Mouse (Mus musculus) ES-Bruce4 (cell line): ENCODE data around the gene Phc2. TPM values are rescaled to one million over a fixed set of nuclear protein-coding genes. Genes with fewer than 3 reads are reported as not detected.

Experiments
- H3K27ac ChIP-seq: 2 replicates; pipeline ENCODE4 v1.5.1; 2012; ENCODE audit warnings: low read length, inconsistent platforms; ENCODE audit not compliant: insufficient read depth
- H3K27me3 ChIP-seq: 2 replicates; pipeline ENCODE4 v1.6.1; 2012; ENCODE audit warnings: mild to moderate bottlenecking, low read length, inconsistent platforms; ENCODE audit not compliant: control insufficient read depth, poor library complexity, insufficient read depth, severe bottlenecking
- H3K36me3 ChIP-seq: 2 replicates; pipeline ENCODE4 v1.6.1; 2012; ENCODE audit warnings: inconsistent platforms, mild to moderate bottlenecking, low read length, moderate library complexity; ENCODE audit not compliant: control insufficient read depth, poor library complexity, insufficient read depth, severe bottlenecking
- H3K4me1 ChIP-seq: one replicate; pipeline ENCODE4 v1.8.1; 2011; ENCODE audit warnings: low read length; ENCODE audit not compliant: control insufficient read depth, insufficient read depth
- H3K4me3 ChIP-seq: 2 replicates; pipeline ENCODE4 v1.5.1; 2011; ENCODE audit warnings: low read depth, mild to moderate bottlenecking, low read length
- H3K9ac ChIP-seq: 2 replicates; pipeline ENCODE4 v1.6.1; 2012; ENCODE audit warnings: low read depth, mild to moderate bottlenecking, inconsistent platforms; ENCODE audit not compliant: poor library complexity, severe bottlenecking
- H3K9me3 ChIP-seq: replicated peaks from 2 replicates; pipeline ENCODE4 v1.6.1; 2012; ENCODE audit warnings: mild to moderate bottlenecking, low read length, inconsistent platforms; ENCODE audit not compliant: control insufficient read depth, poor library complexity, insufficient read depth, severe bottlenecking
- CTCF ChIP-seq: IDR thresholded peaks from one replicate; pipeline ENCODE4 v1.8.1; 2011; ENCODE audit warnings: low read depth, low read length
- EP300 ChIP-seq: IDR thresholded peaks from 2 replicates; pipeline ENCODE4 v1.6.1; 2011; ENCODE audit warnings: low read depth, low read length; ENCODE audit not compliant: insufficient read depth
- POLR2A ChIP-seq: IDR thresholded peaks from one replicate; pipeline ENCODE4 v1.8.1; 2011; ENCODE audit warnings: low read length; ENCODE audit not compliant: insufficient read depth
- polyA plus RNA-seq: library from polyadenylated mRNA; stranded (reverse); fragments of >200 nt; gene quantifications from 2 replicates; pipeline ENCODE4 v1.2.4, GENCODE M21; 2011; ENCODE audit warnings: low read depth; ENCODE audit not compliant: missing spikeins, insufficient read depth, insufficient read length

The Phc2 gene
- polyA plus RNA-seq, 1 experiment, result 38.4 TPM

GRCm38 (mm10) chr4:128700543-128700942 is 46.0 kb downstream of the Phc2 start:
- no peaks in the 10 kb centered on the region for H3K27me3 ChIP-seq
- no peaks in the 10 kb centered on the region for H3K9me3 ChIP-seq
- no peak overlapping the region for H3K9ac ChIP-seq
- no peak overlapping the region for H3K4me3 ChIP-seq
- no peaks in the 10 kb centered on the region for H3K36me3 ChIP-seq
- H3K27ac ChIP-seq, result no peak overlapping the region
- TF ChIP-seq CTCF (peak; percentile 19), EP300 (no peak)
- H3K4me1 ChIP-seq, result no peaks in the 10 kb centered on the region

GRCm38 (mm10) chr4:128705138-128705720 is 50.7 kb downstream of the Phc2 start:
- H3K9ac ChIP-seq, result no peak overlapping the region
- H3K36me3 ChIP-seq, result no peaks in the 10 kb centered on the region
- no peak overlapping the region for H3K27ac ChIP-seq
- no peak for TF ChIP-seq CTCF
- TF ChIP-seq POLR2A, result no peak
- TF ChIP-seq EP300, result no peak
- no peaks in the 10 kb centered on the region for H3K9me3 ChIP-seq
- no peak overlapping the region for H3K4me3 ChIP-seq
- H3K4me1 ChIP-seq, result no peaks in the 10 kb centered on the region
- no peaks in the 10 kb centered on the region for H3K27me3 ChIP-seq

GRCm38 (mm10) chr4:128706626-128707025 is 52.1 kb downstream of the Phc2 start:
- Histone ChIP-seq H3K9me3 (no peaks in the 10 kb centered on the region), H3K9ac (no peak overlapping the region), H3K36me3 (no peaks in the 10 kb centered on the region), H3K4me3 (no peak overlapping the region), H3K27ac (no peak overlapping the region), H3K4me1 (no peaks in the 10 kb centered on the region), H3K27me3 (no peaks in the 10 kb centered on the region)
- TF ChIP-seq EP300 (no peak), POLR2A (no peak), CTCF (no peak)

GRCm38 (mm10) chr4:128707384-128707783 is 52.9 kb downstream of the Phc2 start:
- Histone ChIP-seq H3K4me1 (no peaks in the 10 kb centered on the region), H3K9me3 (no peaks in the 10 kb centered on the region), H3K4me3 (no peak overlapping the region), H3K27ac (no peak overlapping the region), H3K9ac (no peak overlapping the region), H3K27me3 (no peaks in the 10 kb centered on the region), H3K36me3 (no peaks in the 10 kb centered on the region)
- TF ChIP-seq CTCF (no peak), EP300 (no peak), POLR2A (no peak)

- H3K27ac ChIP-seq, result no peak overlapping the region
- H3K9me3 ChIP-seq, result no peaks in the 10 kb centered on the region
- H3K27me3 ChIP-seq, result no peaks in the 10 kb centered on the region
- TF ChIP-seq EP300 (no peak), POLR2A (no peak)
- no peak overlapping the region for H3K4me3 ChIP-seq
- no peaks in the 10 kb centered on the region for H3K36me3 ChIP-seq
- H3K4me1 ChIP-seq, result no peaks in the 10 kb centered on the region
- H3K9ac ChIP-seq, result no peak overlapping the region
Measured at GRCm38 (mm10) chr4:128709061-128709780, 54.7 kb downstream of the Phc2 start.

- H3K27ac ChIP-seq, result no peak overlapping the region
- TF ChIP-seq CTCF (no peak), EP300 (no peak), POLR2A (no peak)
- H3K36me3 ChIP-seq, result no peaks in the 10 kb centered on the region
- H3K9ac ChIP-seq, result no peak overlapping the region
- H3K4me3 ChIP-seq, result no peak overlapping the region
- H3K9me3 ChIP-seq, result no peaks in the 10 kb centered on the region
- H3K4me1 ChIP-seq, result no peaks in the 10 kb centered on the region
- no peaks in the 10 kb centered on the region for H3K27me3 ChIP-seq
Measured at GRCm38 (mm10) chr4:128709781-128710166, 55.3 kb downstream of the Phc2 start.
